Mouse (Mus musculus): ENCODE results near the gene Csrnp2. TPM values are rescaled to one million over a fixed set of nuclear protein-coding genes. Genes with fewer than 3 reads are reported as not detected.

The Csrnp2 gene
- polyA plus RNA-seq, 1 experiment from 2014 or later, result 53.5 TPM

GRCm38 (mm10) chr15:100456356-100456991 is 38.8 kb downstream of the Csrnp2 start:
- no peak for DNase-seq
- no peak overlapping the region for H3K4me3 ChIP-seq (replicated peaks; ENCODE audit: low read depth, low read length)
- no peak overlapping the region for H3K4me2 ChIP-seq (ENCODE audit: low read length)
- no peaks in the 10 kb centered on the region for H3K27me3 ChIP-seq (ENCODE audit: control insufficient read depth, insufficient read depth, low read length)
- no peak overlapping the region for H3K27ac ChIP-seq (replicated peaks; ENCODE audit: low read depth, low read length)
- H3K36me3 ChIP-seq (ENCODE audit: control insufficient read depth, insufficient read depth, low read length), result no peaks in the 10 kb centered on the region
- no peaks in the 10 kb centered on the region for H3K9me3 ChIP-seq (ENCODE audit: control insufficient read depth, low read length)
- WGBS, result 62% methylated on average over 7 of the region's 7 CpGs
- H3K9ac ChIP-seq (replicated peaks; ENCODE audit: low read length), result no peak overlapping the region
- no peak for ATAC-seq (ENCODE audit: low FRiP score, low TSS enrichment)
- no peaks in the 10 kb centered on the region for H3K4me1 ChIP-seq (ENCODE audit: control insufficient read depth, insufficient read depth, low read length)

DNA sequence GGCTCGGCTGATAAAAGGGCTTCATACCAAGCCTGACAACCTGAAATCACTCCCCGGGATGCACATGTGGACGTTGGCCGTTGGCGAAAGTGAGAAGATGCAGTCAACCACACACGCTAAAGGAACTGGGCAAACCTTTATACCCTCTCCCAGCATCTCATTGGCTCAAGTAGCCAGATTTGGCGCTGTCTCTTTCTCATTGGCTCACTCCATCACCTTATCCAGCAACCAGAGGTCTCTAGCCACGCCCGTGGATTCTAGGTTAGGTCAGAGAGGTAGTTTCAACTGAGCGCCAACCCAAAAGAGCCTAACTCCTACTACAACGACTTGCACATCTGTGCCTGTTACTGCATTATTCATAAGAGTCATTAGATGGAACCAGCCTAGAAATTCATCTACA is 42.8 kb downstream of the Csrnp2 start:
- Histone ChIP-seq H3K9me3 (ENCODE audit: control insufficient read depth, low read length) (no peaks in the 10 kb centered on the region), H3K27me3 (ENCODE audit: control insufficient read depth, insufficient read depth, low read length) (no peaks in the 10 kb centered on the region), H3K9ac (replicated peaks; ENCODE audit: low read length) (no peak overlapping the region), H3K36me3 (ENCODE audit: control insufficient read depth, insufficient read depth, low read length) (no peaks in the 10 kb centered on the region), H3K4me2 (ENCODE audit: low read length) (no peak overlapping the region), H3K4me1 (ENCODE audit: control insufficient read depth, insufficient read depth, low read length) (no peaks in the 10 kb centered on the region), H3K27ac (replicated peaks; ENCODE audit: low read depth, low read length) (no peak overlapping the region), H3K4me3 (replicated peaks; ENCODE audit: low read depth, low read length) (no peak overlapping the region)
- ATAC-seq (ENCODE audit: low FRiP score, low TSS enrichment), result no peak
- DNase-seq, result no peak
- WGBS, result 79% methylated on average over 11 of the region's 11 CpGs

- 74% methylated on average over 16 of the region's 16 CpGs for WGBS
- no peaks in the 10 kb centered on the region for H3K36me3 ChIP-seq (ENCODE audit: control insufficient read depth, insufficient read depth, low read length)
- no peaks in the 10 kb centered on the region for H3K9me3 ChIP-seq (ENCODE audit: control insufficient read depth, low read length)
- H3K4me3 ChIP-seq (replicated peaks; ENCODE audit: low read depth, low read length), result no peak overlapping the region
- H3K9ac ChIP-seq (replicated peaks; ENCODE audit: low read length), result no peak overlapping the region
- peak; percentile 33 for DNase-seq
- H3K27ac ChIP-seq (replicated peaks; ENCODE audit: low read depth, low read length), result no peak overlapping the region
- H3K4me1 ChIP-seq (ENCODE audit: control insufficient read depth, insufficient read depth, low read length), result no peaks in the 10 kb centered on the region
- ATAC-seq (ENCODE audit: low FRiP score, low TSS enrichment), result no peak
- H3K4me2 ChIP-seq (ENCODE audit: low read length), result no peak overlapping the region
- H3K27me3 ChIP-seq (ENCODE audit: control insufficient read depth, insufficient read depth, low read length), result no peaks in the 10 kb centered on the region
Measured at GRCm38 (mm10) chr15:100451245-100451644, 44.0 kb downstream of the Csrnp2 start.

DNA sequence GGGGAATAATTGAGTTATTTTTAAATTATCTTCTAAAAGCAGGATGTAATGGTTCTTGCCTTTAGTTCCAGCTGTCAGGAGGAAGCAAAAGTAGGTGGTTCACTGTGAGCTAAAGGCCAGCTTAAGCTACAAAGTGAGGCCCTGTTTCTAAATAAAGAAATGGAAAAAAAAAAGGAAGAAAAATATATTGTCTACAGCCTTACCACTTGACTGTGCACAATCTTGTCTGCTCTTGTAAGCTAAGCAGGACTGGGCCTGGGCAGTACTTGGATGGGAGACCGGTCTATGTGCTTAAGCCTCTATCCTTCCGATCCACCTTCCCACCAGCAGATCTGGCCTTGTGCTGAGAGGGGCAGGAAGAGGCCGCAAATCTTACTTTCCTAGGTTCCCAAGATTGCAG is 45.8 kb downstream of the Csrnp2 start:
- Histone ChIP-seq H3K4me1 (ENCODE audit: control insufficient read depth, insufficient read depth, low read length) (no peaks in the 10 kb centered on the region), H3K27ac (replicated peaks; ENCODE audit: low read depth, low read length) (no peak overlapping the region), H3K36me3 (ENCODE audit: control insufficient read depth, insufficient read depth, low read length) (no peaks in the 10 kb centered on the region), H3K9ac (replicated peaks; ENCODE audit: low read length) (no peak overlapping the region), H3K27me3 (ENCODE audit: control insufficient read depth, insufficient read depth, low read length) (no peaks in the 10 kb centered on the region), H3K4me3 (replicated peaks; ENCODE audit: low read depth, low read length) (no peak overlapping the region), H3K4me2 (ENCODE audit: low read length) (no peak overlapping the region), H3K9me3 (ENCODE audit: control insufficient read depth, low read length) (no peaks in the 10 kb centered on the region)
- no peak for DNase-seq
- no peak for ATAC-seq (ENCODE audit: low FRiP score, low TSS enrichment)
- 87% methylated on average over 3 of the region's 3 CpGs for WGBS

GRCm38 (mm10) chr15:100448572-100448971 is 46.7 kb downstream of the Csrnp2 start:
- DNase-seq (no peak), ATAC-seq (ENCODE audit: low FRiP score, low TSS enrichment) (no peak)
- Histone ChIP-seq H3K27ac (replicated peaks; ENCODE audit: low read depth, low read length) (no peak overlapping the region), H3K36me3 (ENCODE audit: control insufficient read depth, insufficient read depth, low read length) (no peaks in the 10 kb centered on the region), H3K4me2 (ENCODE audit: low read length) (no peak overlapping the region), H3K4me3 (replicated peaks; ENCODE audit: low read depth, low read length) (no peak overlapping the region), H3K4me1 (ENCODE audit: control insufficient read depth, insufficient read depth, low read length) (no peaks in the 10 kb centered on the region), H3K9ac (replicated peaks; ENCODE audit: low read length) (no peak overlapping the region), H3K9me3 (ENCODE audit: control insufficient read depth, low read length) (no peaks in the 10 kb centered on the region), H3K27me3 (ENCODE audit: control insufficient read depth, insufficient read depth, low read length) (no peaks in the 10 kb centered on the region)
- WGBS, result 74% methylated on average over 4 of the region's 4 CpGs

DNA sequence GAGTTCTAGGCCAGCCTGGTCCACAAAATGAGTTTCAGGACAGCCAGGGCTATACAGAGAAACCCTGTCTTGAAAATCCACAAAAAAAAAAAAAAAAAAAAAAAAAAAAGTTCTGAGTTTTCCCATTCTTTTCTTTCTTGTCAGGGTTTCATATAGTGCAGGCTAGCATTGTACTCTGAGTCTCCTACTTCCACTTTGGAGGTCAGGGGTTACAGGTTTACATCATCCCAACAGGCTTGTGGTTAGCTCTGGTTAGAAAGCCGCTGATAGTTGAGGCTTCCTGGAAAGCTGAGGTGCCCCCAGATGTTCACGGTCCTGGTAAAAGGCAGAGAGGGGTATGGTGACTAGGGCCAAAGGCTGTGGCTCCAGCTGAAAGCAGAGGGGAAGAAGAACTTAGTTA is 48.4 kb downstream of the Csrnp2 start:
- H3K4me1 ChIP-seq (ENCODE audit: control insufficient read depth, insufficient read depth, low read length), result no peaks in the 10 kb centered on the region
- no peak for DNase-seq
- H3K27me3 ChIP-seq (ENCODE audit: control insufficient read depth, insufficient read depth, low read length), result no peaks in the 10 kb centered on the region
- no peak overlapping the region for H3K9ac ChIP-seq (replicated peaks; ENCODE audit: low read length)
- H3K9me3 ChIP-seq (ENCODE audit: control insufficient read depth, low read length), result no peaks in the 10 kb centered on the region
- H3K36me3 ChIP-seq (ENCODE audit: control insufficient read depth, insufficient read depth, low read length), result no peaks in the 10 kb centered on the region
- H3K27ac ChIP-seq (replicated peaks; ENCODE audit: low read depth, low read length), result no peak overlapping the region
- H3K4me3 ChIP-seq (replicated peaks; ENCODE audit: low read depth, low read length), result no peak overlapping the region
- no peak for ATAC-seq (ENCODE audit: low FRiP score, low TSS enrichment)
- H3K4me2 ChIP-seq (ENCODE audit: low read length), result no peak overlapping the region
- WGBS, result 89% methylated on average over 2 of the region's 2 CpGs

DNA sequence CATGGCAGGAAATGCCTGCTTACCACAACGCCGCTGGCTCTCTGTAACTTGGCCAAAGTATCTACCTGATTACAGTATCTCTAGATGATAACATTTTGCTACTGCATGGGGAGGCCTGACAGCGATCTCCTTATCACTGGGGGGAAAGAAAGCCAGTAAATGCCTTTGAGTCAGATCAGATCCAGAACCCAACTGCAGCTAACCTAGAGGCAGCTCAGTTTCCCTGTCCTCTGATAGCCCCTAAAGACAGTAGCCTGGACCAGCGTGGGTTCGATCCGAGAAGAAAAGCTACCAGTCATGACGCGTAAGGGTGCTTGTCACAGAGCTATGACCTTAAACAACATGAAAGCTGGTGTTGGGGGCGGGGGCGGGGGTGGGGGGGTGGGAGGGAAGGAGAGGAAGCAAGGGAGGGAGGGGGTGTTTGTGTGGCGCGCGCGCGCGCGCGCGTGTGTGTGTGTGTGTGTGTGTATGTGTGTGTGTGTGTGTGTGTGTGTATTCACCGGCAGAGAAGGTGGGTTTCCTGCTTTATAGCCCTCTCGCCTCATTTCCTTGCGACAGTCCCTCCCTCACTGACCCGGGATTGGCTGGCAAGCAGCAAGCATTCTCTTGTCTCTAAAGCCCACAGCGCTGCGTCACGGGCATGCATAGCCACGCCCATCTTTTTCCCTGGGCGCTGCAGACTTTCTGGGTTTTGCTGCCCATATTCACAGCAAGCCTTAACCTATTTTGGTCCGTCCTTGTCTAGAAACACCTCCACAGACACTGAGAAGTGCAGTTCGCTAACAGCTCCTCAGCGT is 52.0 kb downstream of the Csrnp2 start:
- ATAC-seq (ENCODE audit: low FRiP score, low TSS enrichment), result peak; percentile 95
- no peaks in the 10 kb centered on the region for H3K9me3 ChIP-seq (ENCODE audit: control insufficient read depth, low read length)
- 10% methylated on average over 20 of the region's 31 CpGs for WGBS

GRCm38 (mm10) chr15:100436518-100436917 is 58.8 kb downstream of the Csrnp2 start:
- ATAC-seq (ENCODE audit: low FRiP score, low TSS enrichment), result no peak
- 56% methylated on average over 10 of the region's 10 CpGs for WGBS
- no peaks in the 10 kb centered on the region for H3K36me3 ChIP-seq (ENCODE audit: control insufficient read depth, insufficient read depth, low read length)
- no peaks in the 10 kb centered on the region for H3K4me1 ChIP-seq (ENCODE audit: control insufficient read depth, insufficient read depth, low read length)
- H3K4me3 ChIP-seq (replicated peaks; ENCODE audit: low read depth, low read length), result no peak overlapping the region
- H3K9ac ChIP-seq (replicated peaks; ENCODE audit: low read length), result no peak overlapping the region
- DNase-seq, result no peak
- H3K27ac ChIP-seq (replicated peaks; ENCODE audit: low read depth, low read length), result no peak overlapping the region
- no peak overlapping the region for H3K4me2 ChIP-seq (ENCODE audit: low read length)
- H3K9me3 ChIP-seq (ENCODE audit: control insufficient read depth, low read length), result no peaks in the 10 kb centered on the region
- no peaks in the 10 kb centered on the region for H3K27me3 ChIP-seq (ENCODE audit: control insufficient read depth, insufficient read depth, low read length)

More for the DNA sequence above, 52.0 kb downstream of the Csrnp2 start:
- Histone ChIP-seq H3K27ac (replicated peaks; ENCODE audit: low read depth, low read length) (peak overlapping the region; percentile 65), H3K4me3 (replicated peaks; ENCODE audit: low read depth, low read length) (peak overlapping the region; percentile 40), H3K4me2 (ENCODE audit: low read length) (peak overlapping the region; percentile 66), H3K36me3 (ENCODE audit: control insufficient read depth, insufficient read depth, low read length) (no peaks in the 10 kb centered on the region), H3K4me1 (ENCODE audit: control insufficient read depth, insufficient read depth, low read length) (no peaks in the 10 kb centered on the region), H3K9ac (replicated peaks; ENCODE audit: low read length) (peak overlapping the region; percentile 52), H3K27me3 (ENCODE audit: control insufficient read depth, insufficient read depth, low read length) (no peaks in the 10 kb centered on the region)
- peak; percentile 96 for DNase-seq

GRCm38 (mm10) chr15:100436112-100436511 is 59.2 kb downstream of the Csrnp2 start:
- H3K4me1 ChIP-seq (ENCODE audit: control insufficient read depth, insufficient read depth, low read length), result no peaks in the 10 kb centered on the region
- 90% methylated on average over 4 of the region's 4 CpGs for WGBS
- no peak overlapping the region for H3K4me3 ChIP-seq (replicated peaks; ENCODE audit: low read depth, low read length)

More at GRCm38 (mm10) chr15:100436112-100436511, 59.2 kb downstream of the Csrnp2 start:
- Histone ChIP-seq H3K36me3 (ENCODE audit: control insufficient read depth, insufficient read depth, low read length) (no peaks in the 10 kb centered on the region), H3K9ac (replicated peaks; ENCODE audit: low read length) (no peak overlapping the region), H3K27me3 (ENCODE audit: control insufficient read depth, insufficient read depth, low read length) (no peaks in the 10 kb centered on the region), H3K9me3 (ENCODE audit: control insufficient read depth, low read length) (no peaks in the 10 kb centered on the region), H3K27ac (replicated peaks; ENCODE audit: low read depth, low read length) (no peak overlapping the region), H3K4me2 (ENCODE audit: low read length) (no peak overlapping the region)
- ATAC-seq (ENCODE audit: low FRiP score, low TSS enrichment) (no peak), DNase-seq (no peak)

All from midbrain, embryonic 14.5 days (tissue).